Mouse (Mus musculus) CH12.LX (cell line): ENCODE results near the gene Gm43552. TPM values are rescaled to one million over a fixed set of nuclear protein-coding genes. Genes with fewer than 3 reads are reported as not detected.

Experiments used
- DNase-seq: peaks from one replicate; pipeline ENCODE4 v3.0.0-alpha.2; 2013; ENCODE audit errors: extremely low read depth
- H3K27ac ChIP-seq: 2 replicates; pipeline ENCODE4 v1.5.1; 2012; ENCODE audit warnings: low read depth, mild to moderate bottlenecking, control low read depth, moderate library complexity; ENCODE audit not compliant: insufficient read depth
- H3K27me3 ChIP-seq: replicated peaks from 2 replicates; pipeline ENCODE3; 2012; ENCODE audit warnings: inconsistent platforms
- H3K36me3 ChIP-seq, 2 experiments: replicated peaks in 1 of 2; 2 replicates each; pipeline versions ENCODE3 to v1.6.1; 2012; ENCODE audit warnings: inconsistent platforms in 1 of 2, low read length in 1 of 2, mild to moderate bottlenecking in 1 of 2, mixed read lengths in 1 of 2, moderate library complexity in 1 of 2; ENCODE audit not compliant: control insufficient read depth in 1 of 2, insufficient read depth in 1 of 2
- H3K4me1 ChIP-seq, 2 experiments: 2 replicates each; pipeline ENCODE4 v1.6.1; 2012; ENCODE audit warnings: inconsistent platforms in 1 of 2, moderate library complexity in 1 of 2; ENCODE audit not compliant: insufficient read depth in 2 of 2, control insufficient read depth in 1 of 2
- H3K4me2 ChIP-seq: 2 replicates; pipeline ENCODE4 v1.6.1; 2012; ENCODE audit warnings: low read depth, mild to moderate bottlenecking, control low read depth; ENCODE audit not compliant: poor library complexity, insufficient read depth, severe bottlenecking
- H3K4me3 ChIP-seq, 3 experiments: fragments of 150-350 bp in 1 of 3; sonication (generic) in 1 of 3; replicated peaks in 1 of 3; 2 replicates each; pipeline versions ENCODE3 to v1.5.1; 2011 to 2012; ENCODE audit warnings: low read depth in 2 of 3, low read length in 2 of 3, mild to moderate bottlenecking in 2 of 3, moderate library complexity in 2 of 3, control low read depth in 1 of 3, improper control_type of control experiment in 1 of 3, inconsistent platforms in 1 of 3, mixed read lengths in 1 of 3; ENCODE audit not compliant: poor library complexity in 1 of 3
- H3K79me2 ChIP-seq: replicated peaks from 2 replicates; pipeline ENCODE4 v1.6.1; 2012; ENCODE audit warnings: mild to moderate bottlenecking, moderate library complexity; ENCODE audit not compliant: control insufficient read depth, poor library complexity, insufficient read depth, severe bottlenecking; ENCODE audit errors: extremely low read depth
- H3K9ac ChIP-seq: 2 replicates; pipeline ENCODE4 v1.6.1; 2012; ENCODE audit warnings: low read depth, mild to moderate bottlenecking, control low read depth, moderate library complexity; ENCODE audit not compliant: insufficient read depth
- H3K9me3 ChIP-seq: replicated peaks from 2 replicates; pipeline ENCODE3; 2012; ENCODE audit warnings: low read length, inconsistent platforms, mixed read lengths
- CHD1 ChIP-seq: IDR thresholded peaks from 2 replicates; pipeline ENCODE4 v1.6.1; 2012; ENCODE audit warnings: low read depth, low read length, improper control_type of control experiment, inconsistent platforms
- GABPA ChIP-seq: IDR thresholded peaks from 2 replicates; pipeline ENCODE4 v1.6.1; 2012; ENCODE audit warnings: low read depth, low read length, improper control_type of control experiment, inconsistent platforms; ENCODE audit not compliant: insufficient replicate concordance
- IRF4 ChIP-seq: IDR thresholded peaks from 2 replicates; pipeline ENCODE4 v1.6.1; 2014; ENCODE audit warnings: low read depth, mild to moderate bottlenecking, inconsistent platforms, low read length, improper control_type of control experiment
- KAT2A ChIP-seq: IDR thresholded peaks from 2 replicates; pipeline ENCODE4 v1.6.1; 2012; ENCODE audit warnings: low read length, improper control_type of control experiment, inconsistent platforms; ENCODE audit not compliant: insufficient replicate concordance
- MAX ChIP-seq: IDR thresholded peaks from 2 replicates; pipeline ENCODE4 v1.6.1; 2011; ENCODE audit warnings: low read length, improper control_type of control experiment
- MAZ ChIP-seq: IDR thresholded peaks from 2 replicates; pipeline ENCODE4 v1.6.1; 2012; ENCODE audit warnings: low read depth, mild to moderate bottlenecking, inconsistent platforms, low read length, improper control_type of control experiment, moderate library complexity
- MEF2A ChIP-seq: IDR thresholded peaks from 2 replicates; pipeline ENCODE4 v1.6.1; 2014; ENCODE audit warnings: low read depth, mild to moderate bottlenecking, inconsistent platforms, low read length, improper control_type of control experiment, borderline replicate concordance
- MXI1 ChIP-seq: IDR thresholded peaks from 2 replicates; pipeline ENCODE4 v1.6.1; 2011; ENCODE audit warnings: mild to moderate bottlenecking, low read depth, low read length, improper control_type of control experiment
- NELFE ChIP-seq: IDR thresholded peaks from 2 replicates; pipeline ENCODE4 v1.6.1; 2011; ENCODE audit warnings: low read depth, low read length, improper control_type of control experiment
- PAX5 ChIP-seq: IDR thresholded peaks from 2 replicates; pipeline ENCODE4 v1.6.1; 2012; ENCODE audit warnings: low read length, inconsistent platforms, mixed read lengths
- POLR2A ChIP-seq: IDR thresholded peaks from 2 replicates; pipeline ENCODE4 v1.6.1; 2011; ENCODE audit warnings: low read depth, mild to moderate bottlenecking, improper control_type of control experiment, low read length
- RCOR1 ChIP-seq: conservative IDR thresholded peaks from 2 replicates; pipeline ENCODE4 v1.6.1; 2012; ENCODE audit warnings: low read depth, mild to moderate bottlenecking, inconsistent platforms, low read length, improper control_type of control experiment
- SMC3 ChIP-seq: IDR thresholded peaks from 2 replicates; pipeline ENCODE4 v1.6.1; 2011; ENCODE audit warnings: low read depth, low read length, improper control_type of control experiment
- USF1 ChIP-seq: IDR thresholded peaks from 2 replicates; pipeline ENCODE4 v1.6.1; 2014; ENCODE audit warnings: low read depth, mild to moderate bottlenecking, inconsistent platforms, low read length, improper control_type of control experiment
- ZC3H11A ChIP-seq: IDR thresholded peaks from 2 replicates; pipeline ENCODE4 v1.6.1; 2012; ENCODE audit warnings: low read depth, mild to moderate bottlenecking, inconsistent platforms, low read length, improper control_type of control experiment
- ZKSCAN1 ChIP-seq: IDR thresholded peaks from 2 replicates; pipeline ENCODE4 v1.6.1; 2012; ENCODE audit warnings: low read depth, inconsistent platforms, low read length, improper control_type of control experiment, borderline replicate concordance
- ZMIZ1 ChIP-seq: IDR thresholded peaks from 2 replicates; pipeline ENCODE4 v1.6.1; 2012; ENCODE audit warnings: low read depth, mild to moderate bottlenecking, inconsistent platforms, low read length, improper control_type of control experiment
- ZNF384 ChIP-seq: IDR thresholded peaks from 2 replicates; pipeline ENCODE4 v1.6.1; 2012; ENCODE audit warnings: low read depth, low read length, improper control_type of control experiment, inconsistent platforms
- dilution Hi-C: fragments of 300-500 bp; cut with MboI; formaldehyde crosslinking; loops from 2 replicates; pipeline ENCODE4 v1.14.3; 2020; ENCODE audit warnings: low sequenced_read_pairs; ENCODE audit not compliant: extremely low pct_unique_long_range_greater_than_20kb, extremely low pct_ligation_motif_present
- in situ Hi-C: fragments of 300-500 bp; cut with MboI; formaldehyde crosslinking; loops from 3 replicates; pipeline ENCODE4 v1.14.3; 2019; ENCODE audit warnings: low sequenced_read_pairs, low pct_ligation_motif_present, low pct_unique_long_range_greater_than_20kb, mixed read lengths
- polyA plus RNA-seq: library from polyadenylated mRNA; unstranded; fragments of >175 nt; gene quantifications from 2 replicates; pipeline ENCODE4 v1.2.1, GENCODE M21; 2012; ENCODE audit warnings: low read depth; ENCODE audit not compliant: insufficient read length
- total RNA-seq, 2 experiments: library from RNA; depleted of rRNA; stranded (reverse); fragments of 300-350 nt in 1 of 2; fragments of >200 nt in 1 of 2; gene quantifications; 2 replicates each; pipeline ENCODE4 v1.2.3; 2012 to 2014

Gm43552 gene
- total and polyA plus RNA-seq, 3 experiments, result 2.1 TPM; not detected in 2

DNA sequence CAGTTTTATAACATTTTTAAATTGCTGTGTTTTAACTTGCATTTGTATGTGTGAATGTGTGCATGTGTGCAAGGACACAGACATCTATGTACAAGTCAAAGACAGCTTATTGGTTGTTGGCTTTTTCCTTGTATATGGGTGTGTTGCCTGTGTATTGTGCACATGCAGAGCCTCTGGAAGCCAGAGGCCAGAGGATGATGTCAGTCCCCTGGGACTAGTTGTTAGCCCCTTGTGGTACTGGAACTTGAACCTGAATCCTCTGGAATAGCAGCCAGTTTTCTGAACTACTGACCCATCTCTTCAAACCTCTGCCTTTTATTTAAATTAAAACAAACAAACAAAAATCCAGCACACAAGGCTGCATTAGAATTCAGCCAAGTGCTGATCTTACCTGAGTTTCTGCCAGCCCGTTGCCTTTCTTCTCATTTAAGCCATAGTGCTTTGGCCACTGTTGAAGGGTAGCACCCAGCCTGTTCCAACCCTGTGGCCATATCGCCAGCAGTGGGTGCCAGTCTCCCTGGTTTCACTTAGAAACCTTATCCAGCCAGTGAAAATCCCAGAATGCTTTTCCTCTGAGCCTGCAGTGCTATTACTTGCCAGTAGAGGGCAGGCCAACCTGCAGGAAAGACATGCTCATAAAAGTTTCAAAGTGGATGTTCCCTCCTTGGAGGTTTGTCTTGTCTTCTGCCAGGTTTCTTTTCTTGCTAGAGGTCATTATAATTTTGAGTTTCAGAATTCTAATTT is 91.2 kb downstream of the Gm43552 start (continued):
- 0 out of 2 replicates have a peak, but pooled peaks have one; percentile 31 for TF ChIP-seq ZNF384
- no peak for TF ChIP-seq MAZ
- TF ChIP-seq POLR2A, result no peak
- peak; percentile 67 for TF ChIP-seq IRF4
- no peak for TF ChIP-seq MAX
- peak; percentile 91 for TF ChIP-seq SMC3

- Histone ChIP-seq H3K79me2 (peaks cover 30% of the 10 kb centered on the region), H3K9ac (no peak overlapping the region), H3K9me3 (no peaks in the 10 kb centered on the region), H3K36me3 (peaks cover 33 to 61% of the 10 kb centered on the region in 2 experiments), H3K4me2 (no peak overlapping the region), H3K4me3 (no peak overlapping the region), H3K4me1 (peaks cover 0 to 10% of the 10 kb centered on the region in 2 experiments; a peak in 2 of 4 replicates), H3K27me3 (no peaks in the 10 kb centered on the region), H3K27ac (no peak overlapping the region)
- no peak for DNase-seq
- dilution Hi-C loops, result no loop called here
- no peak for TF ChIP-seq CHD1
- no peak for TF ChIP-seq RCOR1
- TF ChIP-seq MAZ, result no peak
- TF ChIP-seq IRF4, result no peak
- no peak for TF ChIP-seq PAX5
- TF ChIP-seq MEF2A, result no peak
- TF ChIP-seq MXI1, result no peak
- no peak for TF ChIP-seq ZMIZ1
- no peak for TF ChIP-seq GABPA
- no peak for TF ChIP-seq ZC3H11A
- no peak for TF ChIP-seq USF1
- TF ChIP-seq KAT2A, result no peak
- in situ Hi-C loops, result loop anchor here (10.0 kb wide), 1 partner anchor 300 kb away; the partner anchor contains the start of gene Pds5a
Observed at GRCm38 (mm10) chr5:65394425-65394824, 98.2 kb downstream of the Gm43552 start.

DNA sequence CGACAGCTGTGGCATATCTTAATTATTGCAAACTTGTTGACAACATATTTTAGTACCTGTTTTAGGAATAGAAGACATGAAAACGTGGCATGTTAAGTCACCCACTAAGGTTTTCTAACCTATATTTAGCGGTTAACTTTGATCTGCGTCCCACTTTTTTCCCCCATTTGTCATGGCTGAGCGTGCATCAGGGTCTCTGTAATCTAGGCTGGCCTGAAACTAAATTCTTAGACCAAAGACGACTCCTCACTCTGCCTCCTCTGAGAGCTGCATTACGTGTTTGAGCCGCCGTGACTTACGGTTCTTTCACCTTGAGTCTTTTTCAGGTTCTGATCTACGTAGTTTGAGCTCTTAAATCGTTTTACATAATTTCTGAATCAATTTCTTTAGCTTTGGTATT is 100.9 kb downstream of the Gm43552 start:
- Histone ChIP-seq H3K27ac (no peak overlapping the region), H3K4me2 (peak overlapping the region; percentile 70; the same call in 1 of the 2 replicates), H3K27me3 (no peaks in the 10 kb centered on the region), H3K36me3 (peaks cover 45 to 63% of the 10 kb centered on the region in 2 experiments), H3K9me3 (no peaks in the 10 kb centered on the region), H3K4me1 (peaks cover 0 to 27% of the 10 kb centered on the region in 2 experiments; a peak in 2 of 4 replicates), H3K79me2 (peaks cover 38% of the 10 kb centered on the region), H3K4me3 (peak overlapping the region; percentile 83 to 96 (median 94)), H3K9ac (peak overlapping the region; percentile 57)
- DNase-seq, result peak; percentile 49
- TF ChIP-seq NELFE (no peak), ZKSCAN1 (no peak)
- dilution Hi-C loops, result no loop called here
- in situ Hi-C loops, result loop anchor here (10.0 kb wide), 1 partner anchor 303 kb away; the partner anchor contains the start of gene Pds5a
